Mouse (Mus musculus): ENCODE measurements around the gene Rab7b. TPM values are rescaled to one million over a fixed set of nuclear protein-coding genes. Genes with fewer than 3 reads are reported as not detected.
A peak's percentile ranks its signal among the peaks of the same experiment; 100 is the strongest.

Gene Rab7b
- polyA plus RNA-seq, 1 experiment from 2014 or later: 3.0 TPM

DNA sequence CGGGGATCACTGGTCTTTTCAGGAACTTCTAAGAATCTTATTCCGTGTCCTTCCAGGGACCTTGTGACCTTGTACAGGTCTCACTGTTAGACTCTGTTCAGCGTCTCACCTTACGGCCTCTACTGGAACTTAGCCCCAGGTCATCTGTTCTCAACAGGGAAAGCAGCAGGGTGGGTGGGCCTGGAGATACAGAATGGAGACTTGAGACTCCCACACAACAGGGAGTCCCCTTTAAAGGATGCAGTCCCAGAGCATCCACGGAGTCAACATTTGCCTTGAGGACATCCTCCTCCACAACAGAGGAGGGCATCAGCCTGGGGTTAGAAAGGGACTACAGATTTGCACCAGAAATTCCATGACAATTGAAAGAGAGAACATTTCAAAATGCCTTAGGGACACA lies 56.9 kb downstream of the Rab7b start:
- WGBS: 57% methylated on average over 5 of the region's 5 CpGs
- H3K4me2 ChIP-seq: peak overlapping the region; percentile 44

DNA sequence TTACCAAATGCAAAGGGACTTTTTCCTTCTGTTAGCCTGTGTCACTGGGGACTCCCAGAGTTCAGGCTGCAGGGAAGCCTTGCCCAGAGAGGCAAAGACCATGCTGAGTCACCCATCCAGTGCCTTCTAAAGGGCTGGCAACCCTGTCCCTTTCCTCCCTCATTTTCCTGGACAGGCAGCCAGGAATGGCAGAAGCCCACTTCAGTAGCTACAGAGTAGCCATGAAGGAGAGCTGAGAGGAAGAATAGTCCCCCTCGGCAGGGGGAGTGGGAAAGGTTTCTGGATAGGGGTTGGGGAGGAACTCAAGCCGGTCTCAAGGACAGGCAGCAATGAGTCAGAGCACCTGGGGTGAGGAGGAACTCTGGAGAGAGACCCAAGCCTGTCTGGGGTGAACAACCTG lies 59.3 kb downstream of the Rab7b start:
- H3K36me3 ChIP-seq: no peaks in the 10 kb centered on the region
- WGBS: 35% methylated on average over 2 of the region's 2 CpGs
- H3K9me3 ChIP-seq: no peaks in the 10 kb centered on the region
- H3K4me1 ChIP-seq: peaks cover 17% of the 10 kb centered on the region
- no peak for ATAC-seq (ENCODE audit: borderline replicate concordance, extremely low read depth, low FRiP score, low TSS enrichment)
- no peaks in the 10 kb centered on the region for H3K27me3 ChIP-seq
- no peak overlapping the region for H3K4me3 ChIP-seq
- H3K4me2 ChIP-seq: no peak overlapping the region
- no peak overlapping the region for H3K27ac ChIP-seq
- no peak overlapping the region for H3K9ac ChIP-seq

More for the DNA sequence above, 56.9 kb downstream of the Rab7b start:
- no peak overlapping the region for H3K27ac ChIP-seq
- H3K36me3 ChIP-seq: no peaks in the 10 kb centered on the region
- H3K9ac ChIP-seq: no peak overlapping the region
- no peaks in the 10 kb centered on the region for H3K9me3 ChIP-seq
- peaks cover 6% of the 10 kb centered on the region; the same call in 1 of the 2 replicates for H3K4me1 ChIP-seq
- H3K4me3 ChIP-seq: 0 out of 2 replicates have a peak overlapping the region, but pooled peaks have one; percentile 30
- ATAC-seq (ENCODE audit: borderline replicate concordance, extremely low read depth, low FRiP score, low TSS enrichment): no peak
- no peaks in the 10 kb centered on the region for H3K27me3 ChIP-seq

DNA sequence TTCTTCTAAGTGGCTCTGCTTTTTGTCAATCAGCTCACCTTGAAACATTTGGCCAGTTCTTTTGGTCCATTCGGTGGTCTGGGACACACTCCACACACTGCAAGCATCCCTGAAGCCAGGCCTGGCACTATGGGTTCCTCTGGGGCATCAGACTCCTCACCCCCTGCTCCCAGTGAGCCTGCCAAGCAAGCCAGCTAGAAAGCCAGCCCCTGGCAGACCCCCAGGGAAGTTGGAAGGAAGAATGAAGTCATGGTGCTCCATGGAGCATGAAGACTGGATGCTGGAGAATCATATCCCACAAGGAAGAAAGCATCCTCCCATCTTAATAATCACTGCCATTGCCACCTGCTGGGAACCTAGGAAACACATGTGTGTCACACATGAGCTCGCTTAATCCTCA lies 60.1 kb downstream of the Rab7b start:
- no peak for ATAC-seq (ENCODE audit: borderline replicate concordance, extremely low read depth, low FRiP score, low TSS enrichment)
- no peaks in the 10 kb centered on the region for H3K27me3 ChIP-seq
- no peak overlapping the region for H3K4me2 ChIP-seq
- H3K9me3 ChIP-seq: no peaks in the 10 kb centered on the region
- no peak overlapping the region for H3K9ac ChIP-seq
- H3K4me1 ChIP-seq: peaks cover 14% of the 10 kb centered on the region; the same call in 1 of the 2 replicates
- H3K36me3 ChIP-seq: no peaks in the 10 kb centered on the region
- no peak overlapping the region for H3K27ac ChIP-seq
- WGBS: 63% methylated on average over 2 of the region's 2 CpGs
- H3K4me3 ChIP-seq: no peak overlapping the region

DNA sequence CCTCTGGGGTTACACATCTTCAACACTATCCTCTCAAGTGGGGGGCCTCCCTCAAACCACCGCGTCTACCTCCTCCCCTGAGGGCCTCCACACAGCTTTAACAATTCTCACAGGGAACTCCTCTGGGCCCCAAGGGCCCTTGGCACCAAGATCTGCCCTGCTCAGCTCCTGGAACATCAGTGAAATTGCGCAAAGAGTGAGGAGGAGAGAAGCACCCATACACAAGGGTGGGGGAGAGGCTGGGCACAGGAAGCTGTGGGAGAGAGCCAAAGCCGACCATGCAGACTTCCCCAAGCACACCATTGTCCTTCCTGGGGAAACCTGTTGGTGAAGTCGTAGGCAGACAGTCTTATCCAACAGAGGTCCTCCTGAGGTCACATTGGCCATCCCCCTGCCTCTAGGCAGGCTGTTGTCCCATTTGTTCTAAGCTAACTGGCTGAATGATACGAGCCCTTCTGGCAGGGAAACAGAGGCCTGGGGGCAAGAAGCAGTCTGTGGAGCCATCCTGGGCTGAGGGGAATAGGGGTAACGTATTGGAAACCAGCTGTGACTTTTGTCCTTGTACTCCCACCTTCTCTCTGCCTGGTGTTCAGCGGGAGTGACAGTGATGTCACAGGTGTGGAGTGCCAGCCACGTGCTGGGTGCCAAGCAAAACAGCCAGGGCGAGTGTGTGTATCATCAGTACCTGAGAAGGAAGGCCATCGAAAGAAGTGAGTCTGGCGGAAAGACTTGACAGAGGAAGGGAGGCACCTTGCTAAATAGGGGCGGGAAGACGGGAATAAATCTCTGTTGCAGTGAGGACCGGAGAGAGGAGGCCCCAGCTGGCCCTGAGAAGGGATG lies 61.4 kb downstream of the Rab7b start:
- ATAC-seq (ENCODE audit: borderline replicate concordance, extremely low read depth, low FRiP score, low TSS enrichment): no peak
- H3K27me3 ChIP-seq: no peaks in the 10 kb centered on the region
- H3K4me2 ChIP-seq: no peak overlapping the region
- 67% methylated on average over 15 of the region's 15 CpGs for WGBS
- no peak overlapping the region for H3K27ac ChIP-seq
- H3K36me3 ChIP-seq: no peaks in the 10 kb centered on the region
- peaks cover 22% of the 10 kb centered on the region for H3K4me1 ChIP-seq
- no peak overlapping the region for H3K4me3 ChIP-seq
- no peak overlapping the region for H3K9ac ChIP-seq
- H3K9me3 ChIP-seq: no peaks in the 10 kb centered on the region

DNA sequence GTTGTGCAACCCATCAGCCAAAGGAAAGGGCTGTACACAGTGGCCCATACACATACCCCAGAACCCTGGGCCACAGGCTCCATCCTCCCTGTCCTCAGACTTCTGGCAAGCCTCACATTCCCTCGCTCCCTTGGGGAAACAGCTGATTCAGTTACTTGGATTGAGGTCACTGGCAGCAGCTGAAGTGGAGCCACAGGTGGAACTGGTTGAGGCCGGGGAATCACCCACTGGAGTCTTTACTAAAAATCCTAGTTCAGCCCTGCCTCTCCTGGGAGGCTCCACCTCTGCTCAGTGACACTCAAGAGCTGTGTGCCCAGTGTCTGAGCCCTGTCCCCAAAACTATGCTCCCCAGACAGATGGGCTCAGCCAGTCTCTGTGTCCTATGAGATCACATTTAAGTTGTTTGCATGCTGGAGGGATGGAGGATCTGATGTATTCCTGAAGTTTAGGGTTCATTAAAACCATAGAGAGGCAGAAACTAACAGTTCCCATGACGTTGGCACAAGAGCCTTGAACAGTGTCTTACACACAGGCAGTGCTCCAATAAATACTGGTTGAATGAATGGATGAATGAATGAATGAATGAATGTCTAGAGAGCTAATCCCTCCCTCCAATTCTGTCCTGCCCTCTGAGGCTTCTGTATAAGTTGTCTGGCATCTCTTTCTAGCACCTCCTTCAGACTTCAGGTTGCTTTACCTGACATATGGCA lies 62.8 kb downstream of the Rab7b start:
- no peaks in the 10 kb centered on the region for H3K36me3 ChIP-seq
- peaks cover 26% of the 10 kb centered on the region for H3K4me1 ChIP-seq
- no peak for ATAC-seq (ENCODE audit: borderline replicate concordance, extremely low read depth, low FRiP score, low TSS enrichment)
- no peak overlapping the region for H3K4me3 ChIP-seq
- H3K9ac ChIP-seq: no peak overlapping the region
- no peaks in the 10 kb centered on the region for H3K27me3 ChIP-seq
- WGBS: 54% methylated on average over 3 of the region's 3 CpGs
- no peak overlapping the region for H3K4me2 ChIP-seq
- no peak overlapping the region for H3K27ac ChIP-seq
- no peaks in the 10 kb centered on the region for H3K9me3 ChIP-seq

DNA sequence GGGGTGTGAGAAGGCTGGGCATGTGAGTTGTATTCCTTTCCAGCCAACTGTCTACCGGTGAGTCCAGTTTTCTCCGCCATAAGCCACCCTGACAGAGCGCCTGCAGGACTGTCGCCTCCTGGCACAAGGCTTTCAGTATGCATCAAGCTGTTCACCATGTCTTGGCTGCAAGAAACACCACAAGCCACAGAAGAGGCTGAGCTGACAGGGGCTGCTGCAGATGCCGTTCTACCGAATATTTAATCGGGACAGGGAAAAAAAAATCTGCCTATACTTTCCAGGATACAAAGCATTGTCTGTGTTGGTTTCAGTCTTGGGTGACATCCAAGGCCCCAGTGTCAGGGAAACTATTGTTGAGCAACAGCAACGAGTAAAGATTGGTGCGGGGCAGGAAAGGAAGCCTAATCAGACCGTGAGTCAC lies 63.4 kb downstream of the Rab7b start:
- no peak for ATAC-seq (ENCODE audit: borderline replicate concordance, extremely low read depth, low FRiP score, low TSS enrichment)
- Histone ChIP-seq H3K9ac (no peak overlapping the region), H3K4me3 (no peak overlapping the region), H3K27ac (no peak overlapping the region), H3K27me3 (no peaks in the 10 kb centered on the region), H3K36me3 (no peaks in the 10 kb centered on the region), H3K4me2 (no peak overlapping the region), H3K9me3 (no peaks in the 10 kb centered on the region), H3K4me1 (peaks cover 26% of the 10 kb centered on the region)
- 43% methylated on average over 10 of the region's 10 CpGs for WGBS

DNA sequence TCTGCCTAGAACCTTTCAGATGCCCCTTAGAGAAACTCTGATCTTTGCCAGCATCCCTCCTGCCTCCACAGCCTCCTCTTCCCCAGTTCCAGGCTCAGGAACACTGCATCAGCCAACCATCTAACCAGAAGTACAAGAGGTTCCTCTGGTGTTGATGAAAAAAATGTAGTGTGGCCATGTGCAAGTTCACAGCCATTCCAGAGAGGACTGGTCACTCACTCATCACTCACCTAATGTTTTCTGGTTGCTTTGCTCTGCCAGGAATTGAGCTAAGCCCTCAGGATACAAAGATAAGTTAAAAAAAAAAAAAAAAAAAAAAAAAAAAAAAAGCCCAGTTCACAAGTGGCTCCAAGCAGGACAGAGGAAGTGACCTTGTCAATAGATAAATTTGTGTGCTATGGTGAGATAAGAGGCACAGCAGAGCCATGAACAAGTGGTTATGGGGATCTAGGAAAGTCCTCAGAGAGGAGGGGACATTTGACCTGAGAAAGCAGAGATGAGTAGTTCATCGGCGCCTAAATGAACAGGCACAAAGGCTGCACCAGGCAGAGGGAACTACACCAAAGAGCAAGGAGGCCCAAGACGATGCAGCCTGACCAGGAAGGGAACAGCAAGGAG lies 65.8 kb downstream of the Rab7b start:
- H3K36me3 ChIP-seq: no peaks in the 10 kb centered on the region
- WGBS: 40% methylated on average over 3 of the region's 3 CpGs
- no peaks in the 10 kb centered on the region for H3K9me3 ChIP-seq
- no peak overlapping the region for H3K9ac ChIP-seq
- H3K4me3 ChIP-seq: no peak overlapping the region
- no peaks in the 10 kb centered on the region for H3K27me3 ChIP-seq
- H3K4me1 ChIP-seq: peaks cover 26% of the 10 kb centered on the region
- H3K27ac ChIP-seq: peak overlapping the region; percentile 36; the same call in 1 of the 2 replicates
- no peak for ATAC-seq (ENCODE audit: borderline replicate concordance, extremely low read depth, low FRiP score, low TSS enrichment)
- H3K4me2 ChIP-seq: no peak overlapping the region

DNA sequence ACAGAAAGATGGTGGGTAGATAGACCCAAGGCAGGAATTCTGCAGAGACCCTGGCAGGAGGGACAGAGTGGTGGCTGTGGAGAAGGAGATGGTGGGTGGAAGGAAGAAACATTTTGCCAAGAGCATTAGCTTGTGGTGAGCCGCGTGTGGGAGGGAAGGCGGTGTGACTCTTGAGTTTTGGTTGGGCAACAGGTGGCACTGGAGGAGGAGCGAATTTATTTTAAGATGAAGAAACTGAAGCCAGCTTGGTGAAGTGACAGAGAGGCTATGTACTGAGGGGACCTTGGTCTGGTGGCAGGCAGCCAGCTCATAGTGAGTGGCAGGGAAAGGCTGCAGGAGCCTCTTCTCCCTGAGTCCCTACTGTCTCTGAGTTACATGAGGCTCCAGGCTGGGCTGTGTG lies 66.4 kb downstream of the Rab7b start:
- Histone ChIP-seq H3K27ac (peak overlapping the region; percentile 36; the same call in 1 of the 2 replicates), H3K36me3 (no peaks in the 10 kb centered on the region), H3K27me3 (no peaks in the 10 kb centered on the region), H3K9ac (no peak overlapping the region), H3K4me3 (no peak overlapping the region), H3K4me1 (peaks cover 26% of the 10 kb centered on the region), H3K4me2 (no peak overlapping the region), H3K9me3 (no peaks in the 10 kb centered on the region)
- no peak for ATAC-seq (ENCODE audit: borderline replicate concordance, extremely low read depth, low FRiP score, low TSS enrichment)
- WGBS: 83% methylated on average over 4 of the region's 4 CpGs

DNA sequence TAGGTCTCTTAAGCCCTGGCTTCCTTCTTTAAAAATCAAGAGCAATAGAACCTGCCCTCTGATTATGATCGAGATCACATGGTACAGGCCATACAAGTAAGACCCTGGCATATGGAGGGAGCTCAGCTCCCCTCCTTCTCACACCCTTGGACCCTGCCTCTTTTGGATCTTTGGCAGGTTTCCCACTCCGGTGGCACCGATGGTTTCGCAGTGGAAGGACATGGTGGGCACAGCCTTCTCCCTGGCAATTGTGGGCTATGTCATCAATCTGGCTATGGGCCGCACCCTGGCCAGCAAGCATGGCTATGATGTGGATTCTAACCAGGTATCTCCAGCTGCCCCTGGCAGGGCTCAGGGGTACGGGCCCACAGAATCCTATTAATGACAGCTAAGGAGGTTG lies 68.7 kb downstream of the Rab7b start:
- H3K27me3 ChIP-seq: no peaks in the 10 kb centered on the region
- H3K4me2 ChIP-seq: no peak overlapping the region
- no peaks in the 10 kb centered on the region for H3K9me3 ChIP-seq
- 94% methylated on average over 6 of the region's 6 CpGs for WGBS
- H3K27ac ChIP-seq: no peak overlapping the region
- no peak for ATAC-seq (ENCODE audit: borderline replicate concordance, extremely low read depth, low FRiP score, low TSS enrichment)
- H3K4me3 ChIP-seq: no peak overlapping the region
- no peaks in the 10 kb centered on the region for H3K36me3 ChIP-seq
- peaks cover 19% of the 10 kb centered on the region for H3K4me1 ChIP-seq
- H3K9ac ChIP-seq: no peak overlapping the region

DNA sequence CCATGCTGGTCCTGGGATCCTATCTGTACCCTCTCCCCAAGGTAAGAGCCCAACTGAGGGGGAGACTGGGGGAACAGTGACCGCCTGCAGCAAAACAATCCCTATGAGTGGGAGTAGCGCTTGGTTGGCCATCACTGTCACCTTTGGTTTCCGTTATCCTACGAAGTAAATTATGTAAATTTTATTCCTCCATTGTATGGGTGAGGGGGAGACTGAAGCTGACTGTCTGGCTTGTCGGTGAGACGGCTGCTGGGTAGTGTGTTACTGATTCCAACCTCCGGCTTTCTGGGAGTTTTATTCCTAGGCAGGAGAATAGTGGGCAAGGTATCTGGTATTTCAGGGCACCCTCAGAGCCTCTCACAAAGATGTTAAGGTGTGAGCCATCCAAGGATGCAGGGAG lies 70.3 kb downstream of the Rab7b start:
- WGBS: 65% methylated on average over 7 of the region's 7 CpGs

DNA sequence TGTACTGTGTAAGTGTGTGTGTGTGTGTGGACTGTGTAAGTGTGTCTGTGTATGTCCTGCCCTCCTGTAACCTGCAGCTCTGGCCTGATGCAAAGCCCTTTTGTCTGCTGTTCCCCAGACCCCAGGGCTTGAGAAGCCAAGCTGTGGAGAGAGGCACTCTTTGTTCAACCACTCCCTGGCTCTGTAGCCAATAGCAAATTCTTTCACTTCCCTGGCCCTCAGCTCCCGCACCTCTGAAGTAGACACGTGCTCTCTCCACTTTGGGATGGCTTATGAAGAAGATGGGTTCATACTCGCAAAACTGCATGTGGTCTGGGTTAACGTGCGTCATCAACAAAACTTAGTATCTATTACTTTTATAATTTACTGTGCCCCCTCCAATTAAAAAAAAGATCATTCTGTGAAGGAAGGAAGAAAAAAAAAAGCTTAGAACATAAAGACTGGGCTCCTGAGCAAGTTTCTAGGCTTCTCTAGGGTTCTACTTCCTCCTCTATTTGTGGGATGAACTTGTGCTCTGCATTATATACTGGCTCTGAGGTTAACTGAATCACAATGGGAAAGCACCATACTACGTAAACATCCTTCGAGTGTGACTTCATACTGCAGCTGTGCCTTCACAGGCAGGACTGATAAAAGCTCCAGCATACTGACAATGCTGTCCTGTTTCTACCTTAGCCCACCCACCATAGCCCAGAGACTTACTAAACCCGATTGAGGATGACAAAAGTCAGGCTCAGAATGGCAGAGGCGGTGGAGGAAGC lies 71.4 kb downstream of the Rab7b start:
- no peak overlapping the region for H3K9ac ChIP-seq
- H3K4me3 ChIP-seq: no peak overlapping the region
- no peak for ATAC-seq (ENCODE audit: borderline replicate concordance, extremely low read depth, low FRiP score, low TSS enrichment)
- H3K9me3 ChIP-seq: no peaks in the 10 kb centered on the region
- peak overlapping the region; percentile 5; the same call in 1 of the 2 replicates for H3K27ac ChIP-seq
- H3K4me2 ChIP-seq: no peak overlapping the region
- no peaks in the 10 kb centered on the region for H3K27me3 ChIP-seq
- WGBS: 50% methylated on average over 9 of the region's 9 CpGs
- peaks cover 21% of the 10 kb centered on the region; the same call in 1 of the 2 replicates for H3K4me1 ChIP-seq
- no peaks in the 10 kb centered on the region for H3K36me3 ChIP-seq

More for the DNA sequence above, 70.3 kb downstream of the Rab7b start:
- H3K4me1 ChIP-seq: peaks cover 20% of the 10 kb centered on the region; the same call in 1 of the 2 replicates
- H3K27ac ChIP-seq: no peak overlapping the region
- ATAC-seq (ENCODE audit: borderline replicate concordance, extremely low read depth, low FRiP score, low TSS enrichment): no peak
- no peaks in the 10 kb centered on the region for H3K27me3 ChIP-seq
- no peak overlapping the region for H3K4me2 ChIP-seq
- H3K36me3 ChIP-seq: no peaks in the 10 kb centered on the region
- no peak overlapping the region for H3K4me3 ChIP-seq
- no peak overlapping the region for H3K9ac ChIP-seq
- H3K9me3 ChIP-seq: no peaks in the 10 kb centered on the region
